Mouse (Mus musculus): ENCODE measurements around the gene Serpine1. TPM values are rescaled to one million over a fixed set of nuclear protein-coding genes. Genes with fewer than 3 reads are reported as not detected.

Gene Serpine1
- total RNA-seq, 2 experiments from 2014 or later = 1.3 to 4.9 TPM

- DNase-seq = no peak
Measured at GRCm38 (mm10) chr5:137096037-137096436, 24.0 kb upstream of the Serpine1 start.

GRCm38 (mm10) chr5:137095135-137095534 is 23.1 kb upstream of the Serpine1 start:
- DNase-seq = no peak

- no peak for DNase-seq
Measured at GRCm38 (mm10) chr5:137093720-137094119, 21.7 kb upstream of the Serpine1 start.

- no peak for DNase-seq
Measured at GRCm38 (mm10) chr5:137091560-137091959, 19.5 kb upstream of the Serpine1 start.

- DNase-seq = no peak
Measured at GRCm38 (mm10) chr5:137090870-137091269, 18.8 kb upstream of the Serpine1 start.

GRCm38 (mm10) chr5:137087410-137087809 is 15.3 kb upstream of the Serpine1 start:
- no peak for DNase-seq

GRCm38 (mm10) chr5:137085731-137086130 is 13.7 kb upstream of the Serpine1 start:
- DNase-seq = no peak

- no peak for DNase-seq
Measured at GRCm38 (mm10) chr5:137085021-137085420, 13.0 kb upstream of the Serpine1 start.

GRCm38 (mm10) chr5:137083051-137083450 is 11.0 kb upstream of the Serpine1 start:
- DNase-seq = no peak

GRCm38 (mm10) chr5:137079849-137080248 is 7.8 kb upstream of the Serpine1 start:
- peak; percentile 60 for DNase-seq

- no peak for DNase-seq
Measured at GRCm38 (mm10) chr5:137078616-137079015, 6.5 kb upstream of the Serpine1 start.

GRCm38 (mm10) chr5:137078041-137078440 is 6.0 kb upstream of the Serpine1 start:
- DNase-seq = no peak

GRCm38 (mm10) chr5:137077187-137077586 is 5.1 kb upstream of the Serpine1 start:
- no peak for DNase-seq

GRCm38 (mm10) chr5:137076191-137076930 is 4.3 kb upstream of the Serpine1 start:
- peak; percentile 80 for DNase-seq

GRCm38 (mm10) chr5:137075726-137076125 is 3.7 kb upstream of the Serpine1 start:
- DNase-seq = no peak

- peak; percentile 85 for DNase-seq
Measured at GRCm38 (mm10) chr5:137074191-137074651, 2.2 kb upstream of the Serpine1 start.

- DNase-seq = no peak
Measured at GRCm38 (mm10) chr5:137073141-137073540, 1.1 kb upstream of the Serpine1 start.

GRCm38 (mm10) chr5:137070881-137071605 is 1.0 kb downstream of the Serpine1 start:
- no peak for DNase-seq

- no peak for DNase-seq
Measured at GRCm38 (mm10) chr5:137068711-137069110, 3.4 kb downstream of the Serpine1 start.

- no peak for DNase-seq
Measured at GRCm38 (mm10) chr5:137065923-137066322, 6.1 kb downstream of the Serpine1 start.

GRCm38 (mm10) chr5:137065454-137065853 is 6.6 kb downstream of the Serpine1 start:
- no peak for DNase-seq

- DNase-seq = no peak
Measured at GRCm38 (mm10) chr5:137062601-137063000, 9.5 kb downstream of the Serpine1 start.

- DNase-seq = no peak
Measured at GRCm38 (mm10) chr5:137061809-137062481, 10.1 kb downstream of the Serpine1 start.

Measured in gastrocnemius, postnatal 25 days (tissue).